Mouse (Mus musculus) heart, embryonic 11.5 days (tissue): ENCODE data around the gene March4. TPM values are rescaled to one million over a fixed set of nuclear protein-coding genes. Genes with fewer than 3 reads are reported as not detected.

Experiments used
- ATAC-seq: fragments of 200-750 bp; cut with Nextera tagmentation; replicated peaks from 2 replicates; pipeline ENCODE4 v1.8.0; 2017; ENCODE audit warnings: moderate library complexity; ENCODE audit not compliant: insufficient number of reproducible peaks, low FRiP score, low TSS enrichment
- H3K27ac ChIP-seq: fragments of 300-500 bp; sonication (generic); 2 replicates; pipeline ENCODE4 v1.5.1; 2014; ENCODE audit warnings: mild to moderate bottlenecking, low read depth, low read length
- H3K27me3 ChIP-seq: fragments of 300-500 bp; sonication (generic); 2 replicates; pipeline ENCODE4 v1.6.1; 2014; ENCODE audit warnings: mild to moderate bottlenecking, low read length, mixed read lengths; ENCODE audit not compliant: control insufficient read depth, insufficient read depth
- H3K36me3 ChIP-seq: fragments of 300-500 bp; sonication (generic); 2 replicates; pipeline ENCODE4 v1.6.1; 2014; ENCODE audit warnings: mild to moderate bottlenecking, low read length, moderate library complexity, mixed read lengths; ENCODE audit not compliant: control insufficient read depth, insufficient read depth
- H3K4me1 ChIP-seq: fragments of 300-500 bp; sonication (generic); 2 replicates; pipeline ENCODE4 v1.6.1; 2014; ENCODE audit warnings: low read length; ENCODE audit not compliant: control insufficient read depth, insufficient read depth
- H3K4me2 ChIP-seq: fragments of 300-500 bp; sonication (generic); 2 replicates; pipeline ENCODE4 v1.6.1; 2014; ENCODE audit warnings: mild to moderate bottlenecking, moderate library complexity
- H3K4me3 ChIP-seq: fragments of 300-500 bp; sonication (generic); 2 replicates; pipeline ENCODE4 v1.5.1; 2014; ENCODE audit warnings: low read depth, low read length
- H3K9ac ChIP-seq: fragments of 300-500 bp; sonication (generic); 2 replicates; pipeline ENCODE4 v1.6.1; 2014; ENCODE audit warnings: mild to moderate bottlenecking, low read depth, low read length, moderate library complexity
- H3K9me3 ChIP-seq: fragments of 300-500 bp; sonication (generic); replicated peaks from 2 replicates; pipeline ENCODE4 v1.6.1; 2016; ENCODE audit warnings: low read length; ENCODE audit not compliant: control insufficient read depth
- WGBS: fragments of 180-500 bp; shearing (Covaris S2); extraction: QIAGEN DNeasy Blood & Tissue Kit; methylation state at CpG from one replicate; pipeline ENCODE4 v1.1.7; 2014; ENCODE audit not compliant: insufficient replicate concordance; 5-methylcytosine and 5-hydroxymethylcytosine counted together
- polyA plus RNA-seq: library from polyadenylated mRNA; unstranded; fragments of >200 nt; fragmentation: Nextera tagmentation; extraction: Ambion mirVana; gene quantifications from 2 replicates; pipeline ENCODE4 v1.2.1, GENCODE M21; 2014

March4 gene
- polyA plus RNA-seq, 1 experiment from 2014 or later = not detected

GRCm38 (mm10) chr1:72476594-72476993 lies 60.1 kb downstream of the March4 start:
- no peak overlapping the region for H3K27ac ChIP-seq
- no peak overlapping the region for H3K9ac ChIP-seq
- no peak for ATAC-seq
- H3K4me1 ChIP-seq = no peaks in the 10 kb centered on the region
- WGBS = 86% methylated on average over 2 of the region's 2 CpGs
- H3K27me3 ChIP-seq = no peaks in the 10 kb centered on the region
- H3K4me2 ChIP-seq = no peak overlapping the region
- H3K36me3 ChIP-seq = no peaks in the 10 kb centered on the region
- H3K9me3 ChIP-seq = no peaks in the 10 kb centered on the region
- H3K4me3 ChIP-seq = no peak overlapping the region

- Histone ChIP-seq H3K4me3 (no peak overlapping the region), H3K9me3 (no peaks in the 10 kb centered on the region), H3K36me3 (no peaks in the 10 kb centered on the region), H3K27me3 (no peaks in the 10 kb centered on the region), H3K9ac (no peak overlapping the region), H3K4me2 (no peak overlapping the region), H3K4me1 (no peaks in the 10 kb centered on the region), H3K27ac (no peak overlapping the region)
- no peak for ATAC-seq
- 73% methylated on average over 2 of the region's 2 CpGs for WGBS
Measured at GRCm38 (mm10) chr1:72469075-72469474, 67.7 kb downstream of the March4 start.

- no peak overlapping the region for H3K9ac ChIP-seq
- H3K4me2 ChIP-seq = no peak overlapping the region
- no peak overlapping the region for H3K4me3 ChIP-seq
- 39% methylated on average over 5 of the region's 5 CpGs for WGBS
- H3K36me3 ChIP-seq = no peaks in the 10 kb centered on the region
- H3K4me1 ChIP-seq = no peaks in the 10 kb centered on the region
- no peak overlapping the region for H3K27ac ChIP-seq
- no peak for ATAC-seq
- H3K9me3 ChIP-seq = no peaks in the 10 kb centered on the region
- H3K27me3 ChIP-seq = no peaks in the 10 kb centered on the region
Measured at GRCm38 (mm10) chr1:72468466-72469003, 68.2 kb downstream of the March4 start.

- H3K4me2 ChIP-seq = no peak overlapping the region
- no peak overlapping the region for H3K9ac ChIP-seq
- H3K4me3 ChIP-seq = no peak overlapping the region
- ATAC-seq = no peak
- no peaks in the 10 kb centered on the region for H3K9me3 ChIP-seq
- H3K4me1 ChIP-seq = no peaks in the 10 kb centered on the region
- 43% methylated on average over 12 of the region's 12 CpGs for WGBS
- H3K27me3 ChIP-seq = no peaks in the 10 kb centered on the region
- no peak overlapping the region for H3K27ac ChIP-seq
- H3K36me3 ChIP-seq = no peaks in the 10 kb centered on the region
Measured at GRCm38 (mm10) chr1:72464926-72465583, 71.7 kb downstream of the March4 start.

- ATAC-seq = no peak
- H3K27me3 ChIP-seq = no peaks in the 10 kb centered on the region
- H3K27ac ChIP-seq = no peak overlapping the region
- H3K4me3 ChIP-seq = no peak overlapping the region
- H3K36me3 ChIP-seq = no peaks in the 10 kb centered on the region
- no peak overlapping the region for H3K9ac ChIP-seq
- 56% methylated on average over 6 of the region's 6 CpGs for WGBS
- no peak overlapping the region for H3K4me2 ChIP-seq
- no peaks in the 10 kb centered on the region for H3K9me3 ChIP-seq
- no peaks in the 10 kb centered on the region for H3K4me1 ChIP-seq
Measured at GRCm38 (mm10) chr1:72462516-72462915, 74.2 kb downstream of the March4 start.

GRCm38 (mm10) chr1:72457652-72458051 lies 79.1 kb downstream of the March4 start:
- H3K27me3 ChIP-seq = no peaks in the 10 kb centered on the region
- H3K27ac ChIP-seq = no peak overlapping the region
- no peaks in the 10 kb centered on the region for H3K9me3 ChIP-seq
- no peak overlapping the region for H3K4me3 ChIP-seq
- H3K36me3 ChIP-seq = no peaks in the 10 kb centered on the region
- no peak overlapping the region for H3K4me2 ChIP-seq
- ATAC-seq = no peak
- H3K9ac ChIP-seq = no peak overlapping the region
- H3K4me1 ChIP-seq = no peaks in the 10 kb centered on the region
- whole genome bisulfite sequencing = 84% methylated on average over 4 of the region's 4 CpGs

GRCm38 (mm10) chr1:72455923-72456322 lies 80.8 kb downstream of the March4 start:
- ATAC-seq = no peak
- Histone ChIP-seq H3K27me3 (no peaks in the 10 kb centered on the region), H3K36me3 (no peaks in the 10 kb centered on the region), H3K4me2 (no peak overlapping the region), H3K27ac (no peak overlapping the region), H3K9ac (no peak overlapping the region), H3K4me3 (no peak overlapping the region), H3K4me1 (no peaks in the 10 kb centered on the region), H3K9me3 (no peaks in the 10 kb centered on the region)
- 78% methylated on average over 4 of the region's 4 CpGs for WGBS

GRCm38 (mm10) chr1:72454733-72455201 lies 82.0 kb downstream of the March4 start:
- H3K9me3 ChIP-seq = no peaks in the 10 kb centered on the region
- no peak overlapping the region for H3K4me2 ChIP-seq
- H3K4me1 ChIP-seq = no peaks in the 10 kb centered on the region
- no peak overlapping the region for H3K9ac ChIP-seq
- ATAC-seq = no peak
- WGBS = 50% methylated on average over 6 of the region's 6 CpGs
- H3K36me3 ChIP-seq = no peaks in the 10 kb centered on the region
- no peaks in the 10 kb centered on the region for H3K27me3 ChIP-seq
- no peak overlapping the region for H3K4me3 ChIP-seq
- no peak overlapping the region for H3K27ac ChIP-seq

- no peaks in the 10 kb centered on the region for H3K36me3 ChIP-seq
- H3K9me3 ChIP-seq = no peaks in the 10 kb centered on the region
- WGBS = 82% methylated on average over 2 of the region's 2 CpGs
- H3K9ac ChIP-seq = no peak overlapping the region
- no peaks in the 10 kb centered on the region for H3K4me1 ChIP-seq
- ATAC-seq = no peak
- no peak overlapping the region for H3K4me2 ChIP-seq
- H3K4me3 ChIP-seq = no peak overlapping the region
- no peaks in the 10 kb centered on the region for H3K27me3 ChIP-seq
- no peak overlapping the region for H3K27ac ChIP-seq
Measured at GRCm38 (mm10) chr1:72452839-72453238, 83.9 kb downstream of the March4 start.
